9 mouse cellular contexts compared by ENCODE assay signal in the genomic region with DNA sequence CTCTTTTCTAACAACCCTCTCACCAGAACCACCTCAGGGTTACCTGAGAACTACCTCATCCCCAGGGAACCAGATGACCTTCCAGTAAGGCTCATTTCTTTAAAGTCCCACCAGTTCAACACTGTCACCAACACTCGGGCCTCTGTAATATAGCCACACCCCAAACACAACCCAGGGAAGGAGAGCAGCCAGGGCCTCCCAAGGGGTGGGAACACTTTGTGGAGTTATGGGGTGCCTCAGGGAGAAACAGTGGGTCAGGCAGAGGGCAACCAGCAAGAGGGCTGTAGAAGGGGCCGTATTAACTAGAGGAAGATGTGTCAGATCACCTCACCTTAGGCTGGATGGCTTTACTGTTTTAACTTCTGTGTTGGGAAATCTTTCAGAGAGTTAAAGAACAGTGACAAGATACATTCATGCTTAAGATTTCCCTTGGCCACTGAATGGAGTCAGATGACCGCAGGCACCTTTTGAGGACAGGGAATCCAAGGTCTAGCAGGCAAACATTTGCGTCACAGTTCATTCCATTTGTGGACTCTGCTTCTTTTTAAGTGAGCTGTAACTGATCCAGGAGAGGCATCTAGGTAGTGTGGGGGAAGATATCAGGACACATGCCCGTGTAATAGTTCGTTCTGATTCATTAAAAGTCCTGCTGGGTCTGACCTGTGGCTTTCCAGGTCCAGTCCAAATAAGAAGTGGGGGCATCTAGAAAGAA.
DNase-seq lines count a peak whose midpoint lies in the region; ATAC-seq and TF ChIP-seq lines count a peak whose summit lies in the region.
"Had no signal": no experiment of that assay in that cellular context is flagged by ENCODE, and none has a peak within 500 bp of the region (broad histone marks: within the 10 kb centered on the region; RNA-seq: fewer than 3 reads in every experiment).

No protein-coding gene starts in this region.

- TF ChIP-seq CTCF in lung, embryonic 14.5 days (IDR thresholded peaks at IDR 0.05; ENCODE audit: low read depth): no peak

- no peak overlapping the region for H3K27ac ChIP-seq in lung, embryonic 14.5 days (ENCODE audit: low read depth)
- no peak overlapping the region; the same call in 1 of the 2 replicates for H3K27ac ChIP-seq in kidney, embryonic 15.5 days
- no peak overlapping the region for H3K27ac ChIP-seq in neural tube, embryonic 14.5 days (ENCODE audit: low read depth, low read length)

- no peaks in the 10 kb centered on the region for H3K9me3 ChIP-seq in lung, embryonic 14.5 days (ENCODE audit: low read depth, low read length)
- H3K9me3 ChIP-seq in kidney, embryonic 15.5 days (replicated peaks): no peaks in the 10 kb centered on the region
- H3K9me3 ChIP-seq in neural tube, embryonic 14.5 days (ENCODE audit: control insufficient read depth, low read length): no peaks in the 10 kb centered on the region

- WGBS in lung, embryonic 14.5 days: 73% methylated on average over 6 of the region's 6 CpGs
- WGBS in kidney, embryonic 15.5 days: 65% methylated on average over 6 of the region's 6 CpGs
- WGBS in neural tube, embryonic 14.5 days: 86% methylated on average over 6 of the region's 6 CpGs

- peaks cover 4% of the 10 kb centered on the region; the same call in 1 of the 2 replicates for H3K4me1 ChIP-seq in lung, embryonic 14.5 days (ENCODE audit: insufficient read depth)
- H3K4me1 ChIP-seq in kidney, embryonic 15.5 days: peaks cover 19% of the 10 kb centered on the region
- peaks cover 16% of the 10 kb centered on the region; the same call in 1 of the 2 replicates for H3K4me1 ChIP-seq in neural tube, embryonic 14.5 days (ENCODE audit: control insufficient read depth, insufficient read depth, low read length)

- no peak for ATAC-seq in lung, embryonic 14.5 days (ENCODE audit: insufficient read depth)
- ATAC-seq in kidney, embryonic 15.5 days (replicated peaks; ENCODE audit: low FRiP score): no peak
- ATAC-seq in neural tube, embryonic 14.5 days (ENCODE audit: low read depth): no peak

- DNase-seq in adrenal gland, adult (ENCODE audit: inconsistent age in 2 of 2, low spot score in 1 of 2): peak; percentile 43 to 76
- no peak for DNase-seq in adrenal gland, postnatal 10 days
- DNase-seq in lung, embryonic 14.5 days: no peak
- no peak for DNase-seq in lung, postnatal 25 days (ENCODE audit: low spot score)
- no peak for DNase-seq in left cerebral cortex, adult 9 months (ENCODE audit: low spot score in 2 of 2)
- DNase-seq in frontal cortex, postnatal 10 days (ENCODE audit: low spot score in 2 of 2): no peak
- DNase-seq: lung, adult 18-20 months had no signal

- H3K27me3 ChIP-seq in lung, embryonic 14.5 days (ENCODE audit: insufficient read depth, low read length): no peaks in the 10 kb centered on the region
- H3K27me3 ChIP-seq in kidney, embryonic 15.5 days: no peaks in the 10 kb centered on the region
- no peaks in the 10 kb centered on the region for H3K27me3 ChIP-seq in neural tube, embryonic 14.5 days (ENCODE audit: control insufficient read depth, insufficient read depth, low read length)

- H3K36me3 ChIP-seq in lung, embryonic 14.5 days (ENCODE audit: insufficient read depth): no peaks in the 10 kb centered on the region
- H3K36me3 ChIP-seq in kidney, embryonic 15.5 days: no peaks in the 10 kb centered on the region
- no peaks in the 10 kb centered on the region for H3K36me3 ChIP-seq in neural tube, embryonic 14.5 days (ENCODE audit: control insufficient read depth, insufficient read depth, low read length)

- H3K9ac ChIP-seq in lung, embryonic 14.5 days: no peak overlapping the region
- H3K9ac ChIP-seq in kidney, embryonic 15.5 days: peak overlapping the region; percentile 65; the same call in 1 of the 2 replicates
- H3K9ac ChIP-seq in neural tube, embryonic 14.5 days (replicated peaks; ENCODE audit: low read depth, low read length): no peak overlapping the region

- peak overlapping the region; percentile 82 for H3K4me2 ChIP-seq in lung, embryonic 14.5 days
- H3K4me2 ChIP-seq in kidney, embryonic 15.5 days: peak overlapping the region; percentile 82
- H3K4me2 ChIP-seq in neural tube, embryonic 14.5 days (ENCODE audit: low read depth, low read length): peak overlapping the region; percentile 65

- peak overlapping the region; percentile 43; the same call in 1 of the 2 replicates for H3K4me3 ChIP-seq in lung, embryonic 14.5 days (ENCODE audit: low read depth, low read length)
- H3K4me3 ChIP-seq in kidney, embryonic 15.5 days (replicated peaks): peak overlapping the region; percentile 47
- no peak overlapping the region for H3K4me3 ChIP-seq in neural tube, embryonic 14.5 days (ENCODE audit: low read depth, low read length)

Comparison
In these comparisons a context has a peak if more than half of its experiments do, and no peak if none do; other contexts are left out.
1. DNase-seq: peak in adrenal gland, adult (2 of 2); none in adrenal gland, postnatal 10 days (single experiment), lung, embryonic 14.5 days (single experiment), lung, postnatal 25 days (single experiment), left cerebral cortex, adult 9 months (0 of 2) and frontal cortex, postnatal 10 days (0 of 2).
2. Peak in every context shown above with its lines, with median percentiles within 50 percentile points of each other: H3K4me2 ChIP-seq.